Mouse (Mus musculus): ENCODE results near the gene Ssr2. TPM values are rescaled to one million over a fixed set of nuclear protein-coding genes. Genes with fewer than 3 reads are reported as not detected.

The Ssr2 gene
- polyA plus RNA-seq, 1 experiment from 2014 or later: 278 TPM

GRCm38 (mm10) chr3:88536103-88536930, 39.4 kb upstream of the Ssr2 start:
- H3K27ac ChIP-seq (ENCODE audit: low read depth): peak overlapping the region; percentile 69
- peak overlapping the region; percentile 86 for H3K4me2 ChIP-seq
- TF ChIP-seq CTCF (IDR thresholded peaks at IDR 0.05; ENCODE audit: low read depth): no peak; the same call in 1 of the 2 replicates
- no peaks in the 10 kb centered on the region for H3K9me3 ChIP-seq (ENCODE audit: low read depth, low read length)
- H3K4me3 ChIP-seq (ENCODE audit: low read depth, low read length): peak overlapping the region; percentile 90
- H3K9ac ChIP-seq: peak overlapping the region; percentile 99
- WGBS: 3% methylated on average over 63 of the region's 64 CpGs
- peaks cover 26% of the 10 kb centered on the region for H3K4me1 ChIP-seq (ENCODE audit: insufficient read depth)
- H3K27me3 ChIP-seq (ENCODE audit: insufficient read depth, low read length): no peaks in the 10 kb centered on the region
- peaks cover 57% of the 10 kb centered on the region for H3K36me3 ChIP-seq (ENCODE audit: insufficient read depth)
- peak; percentile 47 for ATAC-seq (ENCODE audit: insufficient read depth)
- peak; percentile 91 for DNase-seq

GRCm38 (mm10) chr3:88537146-88537545, 38.5 kb upstream of the Ssr2 start:
- peak overlapping the region; percentile 90 for H3K4me3 ChIP-seq (ENCODE audit: low read depth, low read length)
- no peak for ATAC-seq (ENCODE audit: insufficient read depth)
- no peak for DNase-seq

DNA sequence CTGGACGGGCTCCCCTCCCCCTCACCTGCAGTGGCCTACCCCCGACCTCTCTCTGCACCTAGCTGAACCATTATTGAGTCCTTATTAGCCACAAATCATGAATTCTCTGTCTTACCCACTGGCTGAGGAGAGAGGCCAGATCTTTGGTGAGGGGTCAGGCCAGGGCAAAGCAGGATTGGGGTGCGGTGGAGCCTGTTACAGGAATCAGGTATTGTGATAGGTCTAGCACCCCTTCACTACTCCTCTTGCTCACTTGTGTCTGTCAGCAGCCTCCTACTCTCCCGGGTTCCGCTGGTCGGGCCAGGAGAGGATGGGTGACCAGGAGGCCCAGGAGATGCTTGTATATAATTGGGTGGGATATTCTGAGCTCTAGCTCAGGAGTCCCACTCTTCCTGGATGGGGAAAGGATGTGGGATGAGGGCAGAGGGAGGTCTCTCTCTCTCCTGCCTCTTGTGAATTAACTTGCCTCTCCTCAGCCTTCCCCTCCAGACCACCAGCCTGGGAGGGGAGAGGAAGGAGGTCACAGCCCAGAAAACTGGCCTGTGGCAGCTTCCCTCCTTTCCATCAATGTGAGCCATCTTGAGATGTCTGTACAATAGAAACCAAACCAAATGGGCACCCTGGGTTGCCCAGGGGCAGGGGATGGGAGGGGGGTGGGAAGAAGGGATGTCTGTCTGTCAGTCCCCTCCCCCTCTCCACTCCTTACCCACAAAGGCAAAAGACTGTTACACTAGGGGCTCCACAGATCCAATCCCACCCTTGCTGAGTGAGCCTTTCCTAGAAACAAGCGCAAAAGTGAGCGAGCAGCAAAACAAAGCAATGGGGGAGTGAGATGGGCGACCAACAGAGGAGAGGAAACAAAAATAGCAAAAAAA, 37.2 kb upstream of the Ssr2 start:
- no peak for TF ChIP-seq CTCF (IDR thresholded peaks at IDR 0.05; ENCODE audit: low read depth)
- WGBS: 56% methylated on average over 9 of the region's 9 CpGs
- no peak overlapping the region for H3K4me2 ChIP-seq
- no peak overlapping the region for H3K4me3 ChIP-seq (ENCODE audit: low read depth, low read length)
- no peaks in the 10 kb centered on the region for H3K9me3 ChIP-seq (ENCODE audit: low read depth, low read length)
- H3K27ac ChIP-seq (ENCODE audit: low read depth): no peak overlapping the region
- DNase-seq (no peak), ATAC-seq (ENCODE audit: insufficient read depth) (no peak)
- peaks cover 63% of the 10 kb centered on the region for H3K36me3 ChIP-seq (ENCODE audit: insufficient read depth)
- no peak overlapping the region for H3K9ac ChIP-seq
- H3K4me1 ChIP-seq (ENCODE audit: insufficient read depth): peaks cover 26% of the 10 kb centered on the region
- H3K27me3 ChIP-seq (ENCODE audit: insufficient read depth, low read length): no peaks in the 10 kb centered on the region

More at GRCm38 (mm10) chr3:88537146-88537545, 38.5 kb upstream of the Ssr2 start:
- no peaks in the 10 kb centered on the region for H3K27me3 ChIP-seq (ENCODE audit: insufficient read depth, low read length)
- no peak for TF ChIP-seq CTCF (IDR thresholded peaks at IDR 0.05; ENCODE audit: low read depth)
- peak overlapping the region; percentile 69; the same call in 1 of the 2 replicates for H3K27ac ChIP-seq (ENCODE audit: low read depth)
- no peaks in the 10 kb centered on the region for H3K9me3 ChIP-seq (ENCODE audit: low read depth, low read length)
- peak overlapping the region; percentile 99; the same call in 1 of the 2 replicates for H3K9ac ChIP-seq
- peak overlapping the region; percentile 86 for H3K4me2 ChIP-seq
- peaks cover 26% of the 10 kb centered on the region for H3K4me1 ChIP-seq (ENCODE audit: insufficient read depth)
- H3K36me3 ChIP-seq (ENCODE audit: insufficient read depth): peaks cover 60% of the 10 kb centered on the region
- 60% methylated on average over 6 of the region's 6 CpGs for WGBS

DNA sequence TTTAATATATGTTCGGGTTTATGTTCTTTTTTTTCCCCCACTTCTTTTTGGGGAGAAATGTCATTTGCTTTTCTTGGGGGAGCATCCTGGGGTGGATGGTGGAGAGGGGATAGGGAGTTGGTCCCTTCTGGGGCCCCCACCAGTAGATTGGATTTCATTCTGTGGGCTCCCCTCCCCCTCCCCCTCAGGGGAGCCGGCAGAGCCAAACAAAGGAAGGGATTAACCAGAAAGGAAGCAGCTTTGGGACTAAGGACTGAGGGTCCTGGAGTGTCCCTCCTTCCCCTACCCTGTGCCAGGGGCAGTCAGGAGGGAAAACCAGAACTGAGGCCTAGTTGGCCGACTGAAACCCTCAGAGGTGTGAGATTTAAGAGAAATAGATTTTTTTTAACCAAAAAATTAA, 36.3 kb upstream of the Ssr2 start:
- no peaks in the 10 kb centered on the region for H3K9me3 ChIP-seq (ENCODE audit: low read depth, low read length)
- peaks cover 26% of the 10 kb centered on the region for H3K4me1 ChIP-seq (ENCODE audit: insufficient read depth)
- H3K9ac ChIP-seq: no peak overlapping the region
- TF ChIP-seq CTCF (IDR thresholded peaks at IDR 0.05; ENCODE audit: low read depth): no peak
- ATAC-seq (ENCODE audit: insufficient read depth) (no peak), DNase-seq (no peak)
- 19% methylated on average over 3 of the region's 3 CpGs for WGBS
- no peak overlapping the region for H3K4me3 ChIP-seq (ENCODE audit: low read depth, low read length)
- H3K27ac ChIP-seq (ENCODE audit: low read depth): no peak overlapping the region
- H3K27me3 ChIP-seq (ENCODE audit: insufficient read depth, low read length): no peaks in the 10 kb centered on the region
- no peak overlapping the region for H3K4me2 ChIP-seq
- peaks cover 65% of the 10 kb centered on the region for H3K36me3 ChIP-seq (ENCODE audit: insufficient read depth)

- peaks cover 22% of the 10 kb centered on the region for H3K4me1 ChIP-seq (ENCODE audit: insufficient read depth)
- 57% methylated on average over 5 of the region's 5 CpGs for WGBS
- H3K27ac ChIP-seq (ENCODE audit: low read depth): no peak overlapping the region
- H3K27me3 ChIP-seq (ENCODE audit: insufficient read depth, low read length): no peaks in the 10 kb centered on the region
- H3K4me3 ChIP-seq (ENCODE audit: low read depth, low read length): no peak overlapping the region
- no peak overlapping the region for H3K4me2 ChIP-seq
- no peak overlapping the region for H3K9ac ChIP-seq
- peaks cover 65% of the 10 kb centered on the region for H3K36me3 ChIP-seq (ENCODE audit: insufficient read depth)
- H3K9me3 ChIP-seq (ENCODE audit: low read depth, low read length): no peaks in the 10 kb centered on the region
- ATAC-seq (ENCODE audit: insufficient read depth) (no peak), DNase-seq (no peak)
- TF ChIP-seq CTCF (IDR thresholded peaks at IDR 0.05; ENCODE audit: low read depth): no peak
Observed at GRCm38 (mm10) chr3:88540085-88540484, 35.6 kb upstream of the Ssr2 start.

- 63% methylated on average over 7 of the region's 7 CpGs for WGBS
Observed at GRCm38 (mm10) chr3:88541622-88542401, 33.9 kb upstream of the Ssr2 start.

More at GRCm38 (mm10) chr3:88541622-88542401, 33.9 kb upstream of the Ssr2 start:
- no peak overlapping the region for H3K4me2 ChIP-seq
- no peak overlapping the region for H3K27ac ChIP-seq (ENCODE audit: low read depth)
- H3K9me3 ChIP-seq (ENCODE audit: low read depth, low read length): no peaks in the 10 kb centered on the region
- H3K27me3 ChIP-seq (ENCODE audit: insufficient read depth, low read length): no peaks in the 10 kb centered on the region
- ATAC-seq (ENCODE audit: insufficient read depth): no peak
- TF ChIP-seq CTCF (IDR thresholded peaks at IDR 0.05; ENCODE audit: low read depth): no peak
- H3K4me1 ChIP-seq (ENCODE audit: insufficient read depth): peaks cover 5% of the 10 kb centered on the region
- H3K9ac ChIP-seq: no peak overlapping the region
- DNase-seq: no peak
- peaks cover 48% of the 10 kb centered on the region for H3K36me3 ChIP-seq (ENCODE audit: insufficient read depth)
- H3K4me3 ChIP-seq (ENCODE audit: low read depth, low read length): no peak overlapping the region

Measured in lung, embryonic 14.5 days (tissue).